Mouse (Mus musculus): ENCODE measurements around the gene Egln1. TPM values are rescaled to one million over a fixed set of nuclear protein-coding genes. Genes with fewer than 3 reads are reported as not detected.

Gene Egln1
- polyA plus RNA-seq, 1 experiment from 2014 or later, result 21.3 TPM

DNA sequence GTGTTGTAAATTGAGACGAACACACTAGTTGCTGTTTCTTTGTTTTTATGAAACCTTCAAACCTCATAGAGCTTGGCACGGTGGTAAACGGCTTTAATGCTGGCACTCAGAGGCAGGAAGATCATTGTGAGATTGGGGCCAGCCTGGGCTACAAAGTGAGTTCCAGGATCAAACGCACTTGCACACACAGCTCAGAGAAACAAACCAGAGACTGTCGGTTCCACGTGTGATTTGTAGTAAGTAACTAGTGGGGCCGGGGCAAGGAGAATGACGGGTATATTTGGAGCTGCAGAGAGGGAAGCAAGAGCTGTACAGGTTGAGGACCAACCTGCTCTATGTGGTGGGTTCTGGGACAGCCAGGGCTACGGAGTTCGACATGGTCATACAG lies 939 bp upstream of the Egln1 start:
- H3K9ac ChIP-seq (replicated peaks; ENCODE audit: low read depth, low read length), result peak overlapping the region; percentile 96
- H3K27me3 ChIP-seq (replicated peaks; ENCODE audit: control insufficient read depth, insufficient read depth, low read length), result no peaks in the 10 kb centered on the region
- H3K4me3 ChIP-seq (replicated peaks; ENCODE audit: low read length), result peak overlapping the region; percentile 86
- 22% methylated on average over 10 of the region's 10 CpGs for WGBS
- H3K4me1 ChIP-seq (replicated peaks; ENCODE audit: control insufficient read depth, insufficient read depth, low read length), result peaks cover 38% of the 10 kb centered on the region
- no peaks in the 10 kb centered on the region for H3K9me3 ChIP-seq (ENCODE audit: control insufficient read depth, low read length)
- peak overlapping the region; percentile 74 for H3K4me2 ChIP-seq (ENCODE audit: low read length)
- no peak for ATAC-seq
- no peaks in the 10 kb centered on the region for H3K36me3 ChIP-seq (ENCODE audit: control insufficient read depth, insufficient read depth)
- H3K27ac ChIP-seq (ENCODE audit: low read length), result peak overlapping the region; percentile 99

DNA sequence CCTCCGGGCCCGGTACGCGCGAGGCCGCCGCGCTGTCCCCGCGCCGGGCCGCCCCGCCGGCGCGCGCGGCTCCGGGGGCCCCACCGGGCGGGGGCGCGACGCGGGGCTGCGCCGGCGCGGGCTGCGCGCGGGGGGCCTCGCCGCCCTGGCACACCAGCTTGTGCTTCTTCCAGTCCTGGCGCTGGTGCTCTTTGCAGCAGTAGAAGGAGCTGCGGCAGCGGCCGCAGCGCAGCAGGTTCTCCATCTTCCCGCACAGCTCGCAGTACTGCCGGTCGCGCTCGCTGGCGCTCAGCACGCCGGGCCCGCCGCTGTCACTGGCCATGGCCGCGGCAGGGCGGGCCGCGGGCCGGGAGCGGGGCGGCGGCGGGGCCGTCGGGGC lies 402 bp downstream of the Egln1 start:
- 1% methylated on average over 52 of the region's 62 CpGs for WGBS
- peaks cover 44% of the 10 kb centered on the region for H3K4me1 ChIP-seq (replicated peaks; ENCODE audit: control insufficient read depth, insufficient read depth, low read length)
- H3K4me2 ChIP-seq (ENCODE audit: low read length), result peak overlapping the region; percentile 94
- ATAC-seq, result peak; percentile 22
- peak overlapping the region; percentile 99 for H3K27ac ChIP-seq (ENCODE audit: low read length)
- peak overlapping the region; percentile 96 for H3K9ac ChIP-seq (replicated peaks; ENCODE audit: low read depth, low read length)
- H3K9me3 ChIP-seq (ENCODE audit: control insufficient read depth, low read length), result no peaks in the 10 kb centered on the region
- H3K4me3 ChIP-seq (replicated peaks; ENCODE audit: low read length), result peak overlapping the region; percentile 86
- H3K36me3 ChIP-seq (ENCODE audit: control insufficient read depth, insufficient read depth), result no peaks in the 10 kb centered on the region
- H3K27me3 ChIP-seq (replicated peaks; ENCODE audit: control insufficient read depth, insufficient read depth, low read length), result no peaks in the 10 kb centered on the region

- H3K9me3 ChIP-seq (ENCODE audit: control insufficient read depth, low read length), result no peaks in the 10 kb centered on the region
- H3K9ac ChIP-seq (replicated peaks; ENCODE audit: low read depth, low read length), result peak overlapping the region; percentile 96
- H3K36me3 ChIP-seq (ENCODE audit: control insufficient read depth, insufficient read depth), result no peaks in the 10 kb centered on the region
- WGBS, result under 1% methylated on average over 64 of the region's 67 CpGs
- H3K27ac ChIP-seq (ENCODE audit: low read length), result peak overlapping the region; percentile 99
- peak overlapping the region; percentile 94 for H3K4me2 ChIP-seq (ENCODE audit: low read length)
- H3K4me3 ChIP-seq (replicated peaks; ENCODE audit: low read length), result peak overlapping the region; percentile 86
- peaks cover 49% of the 10 kb centered on the region for H3K4me1 ChIP-seq (replicated peaks; ENCODE audit: control insufficient read depth, insufficient read depth, low read length)
- ATAC-seq, result peak; percentile 34
- H3K27me3 ChIP-seq (replicated peaks; ENCODE audit: control insufficient read depth, insufficient read depth, low read length), result no peaks in the 10 kb centered on the region
Observed at GRCm38 (mm10) chr8:124947865-124948732, 1.0 kb downstream of the Egln1 start.

DNA sequence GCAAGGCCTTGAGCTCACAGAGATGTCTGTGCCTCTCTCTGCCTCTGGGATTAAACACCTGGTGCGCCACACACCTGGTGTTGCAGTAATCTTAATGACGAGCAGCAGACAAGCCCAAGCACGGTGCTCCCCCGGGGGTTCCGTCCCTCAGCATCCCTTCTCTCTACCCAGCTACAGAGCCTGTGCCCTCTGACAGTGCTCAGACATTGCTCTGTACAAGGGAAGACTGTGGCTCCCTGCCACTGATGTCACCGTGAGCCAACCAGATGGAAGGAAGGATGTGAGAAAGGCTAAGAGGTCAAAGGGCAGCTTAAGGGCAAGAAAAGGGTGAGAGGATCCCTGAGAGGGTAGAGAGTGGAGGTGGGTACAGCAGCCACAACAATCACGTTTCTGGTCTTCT lies 4.7 kb downstream of the Egln1 start:
- no peaks in the 10 kb centered on the region for H3K36me3 ChIP-seq (ENCODE audit: control insufficient read depth, insufficient read depth)
- H3K9me3 ChIP-seq (ENCODE audit: control insufficient read depth, low read length), result no peaks in the 10 kb centered on the region
- H3K9ac ChIP-seq (replicated peaks; ENCODE audit: low read depth, low read length), result no peak overlapping the region
- no peaks in the 10 kb centered on the region for H3K27me3 ChIP-seq (replicated peaks; ENCODE audit: control insufficient read depth, insufficient read depth, low read length)
- no peak overlapping the region for H3K4me2 ChIP-seq (ENCODE audit: low read length)
- H3K4me1 ChIP-seq (replicated peaks; ENCODE audit: control insufficient read depth, insufficient read depth, low read length), result peaks cover 35% of the 10 kb centered on the region
- no peak overlapping the region for H3K27ac ChIP-seq (ENCODE audit: low read length)
- WGBS, result 69% methylated on average over 7 of the region's 7 CpGs
- ATAC-seq, result no peak
- no peak overlapping the region for H3K4me3 ChIP-seq (replicated peaks; ENCODE audit: low read length)

DNA sequence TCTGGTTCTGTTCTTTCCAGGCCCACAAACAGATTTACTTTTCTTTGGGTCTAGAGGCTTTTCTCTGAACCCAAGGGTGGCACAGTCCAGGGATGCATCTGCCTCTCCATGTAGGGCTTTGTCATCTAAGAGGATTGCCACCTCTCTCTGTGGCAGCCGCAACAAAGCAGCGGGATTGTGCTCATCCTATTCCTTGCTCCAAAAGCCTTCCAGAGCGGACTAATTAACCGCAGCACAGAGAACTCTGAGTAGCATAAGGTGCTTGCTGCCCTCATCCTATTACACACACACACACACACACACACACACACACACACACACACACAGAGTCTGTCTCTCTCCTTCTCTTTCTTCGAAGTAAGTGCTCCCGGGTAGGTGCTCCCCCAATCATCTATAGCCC lies 5.3 kb downstream of the Egln1 start:
- 75% methylated on average over 6 of the region's 6 CpGs for WGBS
- ATAC-seq, result no peak

GRCm38 (mm10) chr8:124937293-124937692 lies 11.8 kb downstream of the Egln1 start:
- no peak for ATAC-seq
- Histone ChIP-seq H3K4me2 (ENCODE audit: low read length) (no peak overlapping the region), H3K27ac (ENCODE audit: low read length) (no peak overlapping the region), H3K9ac (replicated peaks; ENCODE audit: low read depth, low read length) (no peak overlapping the region), H3K4me3 (replicated peaks; ENCODE audit: low read length) (no peak overlapping the region), H3K4me1 (replicated peaks; ENCODE audit: control insufficient read depth, insufficient read depth, low read length) (no peaks in the 10 kb centered on the region), H3K27me3 (replicated peaks; ENCODE audit: control insufficient read depth, insufficient read depth, low read length) (no peaks in the 10 kb centered on the region), H3K9me3 (ENCODE audit: control insufficient read depth, low read length) (no peaks in the 10 kb centered on the region), H3K36me3 (ENCODE audit: control insufficient read depth, insufficient read depth) (peaks cover 4% of the 10 kb centered on the region; the same call in 1 of the 2 replicates)
- 91% methylated on average over 4 of the region's 4 CpGs for WGBS

More for the DNA sequence above, 5.3 kb downstream of the Egln1 start:
- Histone ChIP-seq H3K4me3 (replicated peaks; ENCODE audit: low read length) (no peak overlapping the region), H3K9me3 (ENCODE audit: control insufficient read depth, low read length) (no peaks in the 10 kb centered on the region), H3K27me3 (replicated peaks; ENCODE audit: control insufficient read depth, insufficient read depth, low read length) (no peaks in the 10 kb centered on the region), H3K9ac (replicated peaks; ENCODE audit: low read depth, low read length) (no peak overlapping the region), H3K36me3 (ENCODE audit: control insufficient read depth, insufficient read depth) (peaks cover 4% of the 10 kb centered on the region; the same call in 1 of the 2 replicates), H3K27ac (ENCODE audit: low read length) (no peak overlapping the region), H3K4me1 (replicated peaks; ENCODE audit: control insufficient read depth, insufficient read depth, low read length) (peaks cover 35% of the 10 kb centered on the region), H3K4me2 (ENCODE audit: low read length) (no peak overlapping the region)

GRCm38 (mm10) chr8:124936699-124937098 lies 12.4 kb downstream of the Egln1 start:
- WGBS, result 96% methylated on average over 10 of the region's 10 CpGs
- Histone ChIP-seq H3K9me3 (ENCODE audit: control insufficient read depth, low read length) (no peaks in the 10 kb centered on the region), H3K9ac (replicated peaks; ENCODE audit: low read depth, low read length) (no peak overlapping the region), H3K4me2 (ENCODE audit: low read length) (no peak overlapping the region), H3K4me3 (replicated peaks; ENCODE audit: low read length) (no peak overlapping the region), H3K27ac (ENCODE audit: low read length) (no peak overlapping the region), H3K4me1 (replicated peaks; ENCODE audit: control insufficient read depth, insufficient read depth, low read length) (no peaks in the 10 kb centered on the region), H3K27me3 (replicated peaks; ENCODE audit: control insufficient read depth, insufficient read depth, low read length) (no peaks in the 10 kb centered on the region), H3K36me3 (ENCODE audit: control insufficient read depth, insufficient read depth) (peaks cover 4% of the 10 kb centered on the region; the same call in 1 of the 2 replicates)
- ATAC-seq, result no peak

GRCm38 (mm10) chr8:124935116-124935515 lies 14.0 kb downstream of the Egln1 start:
- H3K36me3 ChIP-seq (ENCODE audit: control insufficient read depth, insufficient read depth), result peaks cover 4% of the 10 kb centered on the region; the same call in 1 of the 2 replicates
- no peak for ATAC-seq
- H3K9me3 ChIP-seq (ENCODE audit: control insufficient read depth, low read length), result no peaks in the 10 kb centered on the region
- WGBS, result 87% methylated on average over 5 of the region's 5 CpGs
- no peak overlapping the region for H3K9ac ChIP-seq (replicated peaks; ENCODE audit: low read depth, low read length)
- no peaks in the 10 kb centered on the region for H3K27me3 ChIP-seq (replicated peaks; ENCODE audit: control insufficient read depth, insufficient read depth, low read length)
- no peak overlapping the region for H3K4me2 ChIP-seq (ENCODE audit: low read length)
- H3K27ac ChIP-seq (ENCODE audit: low read length), result no peak overlapping the region
- no peaks in the 10 kb centered on the region for H3K4me1 ChIP-seq (replicated peaks; ENCODE audit: control insufficient read depth, insufficient read depth, low read length)
- no peak overlapping the region for H3K4me3 ChIP-seq (replicated peaks; ENCODE audit: low read length)

- WGBS, result 89% methylated on average over 3 of the region's 3 CpGs
- Histone ChIP-seq H3K9ac (replicated peaks; ENCODE audit: low read depth, low read length) (no peak overlapping the region), H3K4me3 (replicated peaks; ENCODE audit: low read length) (no peak overlapping the region), H3K36me3 (ENCODE audit: control insufficient read depth, insufficient read depth) (no peaks in the 10 kb centered on the region), H3K9me3 (ENCODE audit: control insufficient read depth, low read length) (no peaks in the 10 kb centered on the region), H3K4me1 (replicated peaks; ENCODE audit: control insufficient read depth, insufficient read depth, low read length) (0 out of 2 replicates have a peak, but pooled peaks cover 3% of the 10 kb centered on the region), H3K4me2 (ENCODE audit: low read length) (no peak overlapping the region), H3K27me3 (replicated peaks; ENCODE audit: control insufficient read depth, insufficient read depth, low read length) (no peaks in the 10 kb centered on the region), H3K27ac (ENCODE audit: low read length) (no peak overlapping the region)
- ATAC-seq, result no peak
Observed at GRCm38 (mm10) chr8:124932435-124932834, 16.7 kb downstream of the Egln1 start.

Data from forebrain, embryonic 16.5 days (tissue).